Mouse (Mus musculus): ENCODE results near the gene Sorl1.
A peak's percentile ranks its signal among the peaks of the same experiment; 100 is the strongest.

Gene Sorl1

GRCm38 (mm10) chr9:42053591-42054190 is 70.4 kb downstream of the Sorl1 start:
- no peak for DNase-seq (ENCODE audit: low spot score)

- peak; percentile 73 for DNase-seq (ENCODE audit: low spot score)
Observed at GRCm38 (mm10) chr9:42052713-42053356, 71.3 kb downstream of the Sorl1 start.

- DNase-seq (ENCODE audit: low spot score) = no peak
Observed at GRCm38 (mm10) chr9:42048542-42048941, 75.6 kb downstream of the Sorl1 start.

- DNase-seq (ENCODE audit: low spot score) = no peak
Observed at GRCm38 (mm10) chr9:42047786-42048185, 76.3 kb downstream of the Sorl1 start.

GRCm38 (mm10) chr9:42046248-42046647 is 77.8 kb downstream of the Sorl1 start:
- DNase-seq (ENCODE audit: low spot score) = no peak

GRCm38 (mm10) chr9:42044651-42045050 is 79.4 kb downstream of the Sorl1 start:
- no peak for DNase-seq (ENCODE audit: low spot score)

- no peak for DNase-seq (ENCODE audit: low spot score)
Observed at GRCm38 (mm10) chr9:42043934-42044333, 80.2 kb downstream of the Sorl1 start.

- DNase-seq (ENCODE audit: low spot score) = peak; percentile 28
Observed at GRCm38 (mm10) chr9:42039000-42039992, 84.8 kb downstream of the Sorl1 start.

- no peak for DNase-seq (ENCODE audit: low spot score)
Observed at GRCm38 (mm10) chr9:42036885-42037284, 87.2 kb downstream of the Sorl1 start.

GRCm38 (mm10) chr9:42035995-42036394 is 88.1 kb downstream of the Sorl1 start:
- DNase-seq (ENCODE audit: low spot score) = peak; percentile 41

GRCm38 (mm10) chr9:42035213-42035765 is 88.8 kb downstream of the Sorl1 start:
- DNase-seq (ENCODE audit: low spot score) = no peak

GRCm38 (mm10) chr9:42034116-42034520 is 90.0 kb downstream of the Sorl1 start:
- no peak for DNase-seq (ENCODE audit: low spot score)

- no peak for DNase-seq (ENCODE audit: low spot score)
Observed at GRCm38 (mm10) chr9:42033291-42034115, 90.6 kb downstream of the Sorl1 start.

- no peak for DNase-seq (ENCODE audit: low spot score)
Observed at GRCm38 (mm10) chr9:42032419-42032818, 91.7 kb downstream of the Sorl1 start.

- peak; percentile 78 for DNase-seq (ENCODE audit: low spot score)
Observed at GRCm38 (mm10) chr9:42028807-42029206, 95.3 kb downstream of the Sorl1 start.

- no peak for DNase-seq (ENCODE audit: low spot score)
Observed at GRCm38 (mm10) chr9:42024257-42024656, 99.8 kb downstream of the Sorl1 start.

- DNase-seq (ENCODE audit: low spot score) = no peak
Observed at GRCm38 (mm10) chr9:42023383-42023782, 100.7 kb downstream of the Sorl1 start.

- DNase-seq (ENCODE audit: low spot score) = no peak
Observed at GRCm38 (mm10) chr9:42022318-42022717, 101.8 kb downstream of the Sorl1 start.

- DNase-seq (ENCODE audit: low spot score) = no peak
Observed at GRCm38 (mm10) chr9:42019308-42020031, 104.6 kb downstream of the Sorl1 start.

GRCm38 (mm10) chr9:42008501-42008900 is 115.6 kb downstream of the Sorl1 start:
- no peak for DNase-seq (ENCODE audit: low spot score)

- DNase-seq (ENCODE audit: low spot score) = no peak
Observed at GRCm38 (mm10) chr9:42005101-42005500, 119.0 kb downstream of the Sorl1 start.

Measured in lung, postnatal 25 days (tissue).